Mouse (Mus musculus) CH12.LX (cell line): ENCODE results near the gene 3110021N24Rik.

Source experiments
- CTCF ChIP-seq, 2 experiments: IDR thresholded peaks in 1 of 2; conservative IDR thresholded peaks in 1 of 2; 2 replicates each; pipeline ENCODE4 v1.5.1; 2011 to 2012; ENCODE audit warnings: low read depth in 2 of 2, low read length in 2 of 2, improper control_type of control experiment in 1 of 2, inconsistent platforms in 1 of 2, mild to moderate bottlenecking in 1 of 2, moderate library complexity in 1 of 2
- EP300 ChIP-seq: IDR thresholded peaks from 2 replicates; pipeline ENCODE4 v1.6.1; 2011; ENCODE audit warnings: low read length, improper control_type of control experiment
- MAX ChIP-seq: IDR thresholded peaks from 2 replicates; pipeline ENCODE4 v1.6.1; 2011; ENCODE audit warnings: low read length, improper control_type of control experiment
- MAZ ChIP-seq: IDR thresholded peaks from 2 replicates; pipeline ENCODE4 v1.6.1; 2012; ENCODE audit warnings: low read depth, mild to moderate bottlenecking, inconsistent platforms, low read length, improper control_type of control experiment, moderate library complexity
- MEF2A ChIP-seq: IDR thresholded peaks from 2 replicates; pipeline ENCODE4 v1.6.1; 2014; ENCODE audit warnings: low read depth, mild to moderate bottlenecking, inconsistent platforms, low read length, improper control_type of control experiment, borderline replicate concordance
- SIN3A ChIP-seq: IDR thresholded peaks from 2 replicates; pipeline ENCODE4 v1.6.1; 2012; ENCODE audit warnings: low read length, improper control_type of control experiment, inconsistent platforms
- UBTF ChIP-seq: IDR thresholded peaks from 2 replicates; pipeline ENCODE4 v1.6.1; 2012; ENCODE audit warnings: low read depth, mild to moderate bottlenecking, inconsistent platforms, low read length, improper control_type of control experiment, moderate library complexity

DNA sequence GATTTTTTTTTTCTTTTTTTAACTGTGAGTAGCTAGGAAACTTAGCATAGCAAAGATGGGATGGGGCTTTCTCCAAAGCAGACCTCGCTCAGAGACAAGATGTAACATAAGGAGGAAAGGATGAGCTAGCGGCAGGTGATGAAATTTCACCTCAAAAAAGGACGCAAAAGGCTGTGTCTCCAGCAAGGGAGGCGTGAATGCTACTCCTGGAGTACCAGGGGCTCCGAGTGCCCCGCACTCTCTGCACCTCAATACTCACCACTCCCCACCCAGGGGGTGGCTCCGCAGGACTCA is 60.3 kb downstream of the 3110021N24Rik start:
- TF ChIP-seq CTCF (conservative IDR thresholded peaks at IDR 0.05 in 1 of 2, IDR thresholded peaks at IDR 0.05 in 1 of 2; ENCODE audit: low read depth in 2 of 2, low read length in 2 of 2) (no peak), SIN3A (no peak), MAZ (no peak), EP300 (no peak), MEF2A (no peak), MAX (no peak), UBTF (no peak)
